In genomic region chr5:106679659-106680058, GRCm38 (mm10) we compare ENCODE assay signal across 19 mouse cellular contexts. TPM values are rescaled to one million over a fixed set of nuclear protein-coding genes. Genes with fewer than 3 reads are reported as not detected.
DNase-seq lines count a peak whose midpoint lies in the region; ATAC-seq and TF ChIP-seq lines count a peak whose summit lies in the region.
"Had no signal": no experiment of that assay in that cellular context is flagged by ENCODE, and none has a peak within 500 bp of the region (broad histone marks: within the 10 kb centered on the region; RNA-seq: fewer than 3 reads in every experiment).

No protein-coding gene starts in this region.

- H3K27me3 ChIP-seq in MEL (ENCODE audit: control insufficient read depth in 1 of 2, insufficient read depth in 2 of 2, low read length in 2 of 2): no peaks in the 10 kb centered on the region
- H3K27me3 ChIP-seq in liver, embryonic 14.5 days (ENCODE audit: control insufficient read depth, insufficient read depth, low read length): no peaks in the 10 kb centered on the region
- no peaks in the 10 kb centered on the region for H3K27me3 ChIP-seq in stomach, postnatal 0 days (ENCODE audit: control insufficient read depth, insufficient read depth, low read length)
- H3K27me3 ChIP-seq: forebrain, embryonic 12.5 days; kidney, embryonic 15.5 days; limb, embryonic 12.5 days; midbrain, embryonic 15.5 days; neural tube, embryonic 15.5 days had no signal

- no peak overlapping the region for H3K4me3 ChIP-seq in MEL (ENCODE audit: control insufficient read depth in 1 of 2, insufficient read depth in 1 of 2, low read depth in 2 of 2, low read length in 2 of 2)
- H3K4me3 ChIP-seq in liver, embryonic 14.5 days (ENCODE audit: insufficient read depth in 1 of 2, low read depth in 2 of 2, low read length in 2 of 2): no peak overlapping the region
- no peak overlapping the region for H3K4me3 ChIP-seq in stomach, postnatal 0 days (ENCODE audit: low read depth, low read length)
- H3K4me3 ChIP-seq: forebrain, embryonic 12.5 days; kidney, embryonic 15.5 days; limb, embryonic 12.5 days; midbrain, embryonic 15.5 days; neural tube, embryonic 15.5 days had no signal

- no peak for TF ChIP-seq RAD21 in MEL (IDR thresholded peaks at IDR 0.05; ENCODE audit: low read depth, low read length)

- no peak overlapping the region for H3K27ac ChIP-seq in MEL (ENCODE audit: control insufficient read depth, low read depth, low read length)
- no peak overlapping the region for H3K27ac ChIP-seq in liver, embryonic 14.5 days
- H3K27ac ChIP-seq in stomach, postnatal 0 days (replicated peaks): no peak overlapping the region
- H3K27ac ChIP-seq: forebrain, embryonic 12.5 days; kidney, embryonic 15.5 days; limb, embryonic 12.5 days; midbrain, embryonic 15.5 days; neural tube, embryonic 15.5 days had no signal

- peaks cover 4% of the 10 kb centered on the region in 2 experiments for H3K4me1 ChIP-seq in MEL (ENCODE audit: control insufficient read depth in 1 of 2, insufficient read depth in 2 of 2, low read length in 2 of 2)
- peaks cover 7 to 13% of the 10 kb centered on the region in 2 experiments for H3K4me1 ChIP-seq in liver, embryonic 14.5 days (replicated peaks; ENCODE audit: control insufficient read depth in 2 of 2, insufficient read depth in 2 of 2, low read length in 1 of 2)
- no peaks in the 10 kb centered on the region for H3K4me1 ChIP-seq in stomach, postnatal 0 days (replicated peaks; ENCODE audit: control insufficient read depth, insufficient read depth)
- H3K4me1 ChIP-seq: forebrain, embryonic 12.5 days; kidney, embryonic 15.5 days; midbrain, embryonic 15.5 days; neural tube, embryonic 15.5 days had no signal

- TF ChIP-seq POLR2A in MEL (IDR thresholded peaks at IDR 0.05; ENCODE audit: control insufficient read depth in 1 of 2, insufficient read depth in 1 of 2, low read depth in 1 of 2, low read length in 2 of 2, poor library complexity in 1 of 2): no peak

- no peak for TF ChIP-seq CTCF in MEL (IDR thresholded peaks at IDR 0.05 in 2 of 3, conservative IDR thresholded peaks at IDR 0.05 in 1 of 3; ENCODE audit: control insufficient read depth in 1 of 3, insufficient read depth in 1 of 3, low read depth in 2 of 3, low read length in 3 of 3, poor library complexity in 1 of 3, severe bottlenecking in 1 of 3)
- TF ChIP-seq CTCF in liver, embryonic 14.5 days (IDR thresholded peaks at IDR 0.05; ENCODE audit: low read depth): no peak
- no peak for TF ChIP-seq CTCF in stomach, postnatal 0 days (IDR thresholded peaks at IDR 0.05; ENCODE audit: low read depth)

- no peak overlapping the region for H3K9ac ChIP-seq in MEL (ENCODE audit: control insufficient read depth, low read depth, low read length, poor library complexity, severe bottlenecking)
- H3K9ac ChIP-seq in liver, embryonic 14.5 days (replicated peaks): no peak overlapping the region; the same call in 1 of the 2 replicates
- H3K9ac ChIP-seq in stomach, postnatal 0 days (ENCODE audit: low read length): no peak overlapping the region
- H3K9ac ChIP-seq: forebrain, embryonic 12.5 days; kidney, embryonic 15.5 days; limb, embryonic 12.5 days; midbrain, embryonic 15.5 days; neural tube, embryonic 15.5 days had no signal

- H3K79me2 ChIP-seq in MEL (ENCODE audit: control insufficient read depth, insufficient read depth, low read length, poor library complexity): peaks cover 23% of the 10 kb centered on the region

- peaks cover 2 to 12% of the 10 kb centered on the region in 2 experiments; a peak in 3 of 4 replicates for H3K36me3 ChIP-seq in MEL (ENCODE audit: control insufficient read depth in 1 of 2, insufficient read depth in 2 of 2, low read length in 2 of 2)
- H3K36me3 ChIP-seq in liver, embryonic 14.5 days (replicated peaks; ENCODE audit: control insufficient read depth, insufficient read depth, low read depth): no peaks in the 10 kb centered on the region
- H3K36me3 ChIP-seq in stomach, postnatal 0 days (ENCODE audit: control insufficient read depth, insufficient read depth, low read length): no peaks in the 10 kb centered on the region
- H3K36me3 ChIP-seq: midbrain, embryonic 15.5 days; neural tube, embryonic 15.5 days had no signal

- peak; percentile 10 for DNase-seq in 3T3-L1 (ENCODE audit: low read depth, low spot score)
- DNase-seq in MEL (ENCODE audit: low read depth, low spot score): peak; percentile 29
- DNase-seq in liver, embryonic 14.5 days (ENCODE audit: low read depth in 3 of 3, low spot score in 3 of 3): no peak
- no peak for DNase-seq in urinary bladder, postnatal 4 days (ENCODE audit: low spot score in 2 of 2)
- no peak for DNase-seq in stomach, postnatal 0 days (ENCODE audit: low spot score)
- no peak for DNase-seq in neural tube, embryonic 10.5 days (ENCODE audit: extremely low spot score, low spot score)
- DNase-seq: adrenal gland, postnatal 14 days; cerebellum, adult 9-10 months; kidney, adult 11 months; kidney, postnatal 4 days; lung, adult 18-20 months; lung, postnatal 14 days had no signal

- H3K9me3 ChIP-seq in MEL (replicated peaks; ENCODE audit: insufficient read depth, low read length): no peaks in the 10 kb centered on the region
- no peaks in the 10 kb centered on the region for H3K9me3 ChIP-seq in liver, embryonic 14.5 days (ENCODE audit: control insufficient read depth, low read length)
- no peaks in the 10 kb centered on the region for H3K9me3 ChIP-seq in stomach, postnatal 0 days (ENCODE audit: control insufficient read depth, low read length)
- H3K9me3 ChIP-seq: forebrain, embryonic 12.5 days; kidney, embryonic 15.5 days; limb, embryonic 12.5 days; midbrain, embryonic 15.5 days; neural tube, embryonic 15.5 days had no signal

- TF ChIP-seq EP300 in MEL (IDR thresholded peaks at IDR 0.05; ENCODE audit: low read depth in 1 of 2, low read length in 2 of 2): no peak
- no peak for TF ChIP-seq EP300 in liver, embryonic 14.5 days (IDR thresholded peaks at IDR 0.05; ENCODE audit: low read depth)
- no peak for TF ChIP-seq EP300 in stomach, postnatal 0 days (optimal IDR thresholded peaks at IDR 0.05)

- H3K4me2 ChIP-seq in liver, embryonic 14.5 days (ENCODE audit: low read depth): no peak overlapping the region
- H3K4me2 ChIP-seq in stomach, postnatal 0 days (replicated peaks; ENCODE audit: low read depth): no peak overlapping the region
- H3K4me2 ChIP-seq: forebrain, embryonic 12.5 days; heart, embryonic 11.5 days; kidney, embryonic 15.5 days; limb, embryonic 12.5 days; midbrain, embryonic 15.5 days; neural tube, embryonic 15.5 days had no signal

- ATAC-seq in liver, embryonic 14.5 days (ENCODE audit: insufficient read depth): peak; percentile 33; the same call in 1 of the 2 replicates
- ATAC-seq in megakaryocyte progenitor cell, adult 5-6 weeks (replicated peaks; ENCODE audit: poor library complexity): peak; percentile 70
- ATAC-seq in stomach, postnatal 0 days (ENCODE audit: low FRiP score, low TSS enrichment): no peak
- ATAC-seq: midbrain, embryonic 15.5 days had no signal

- 32% methylated on average over 1 of the region's 1 CpGs for WGBS in liver, embryonic 14.5 days (ENCODE audit: insufficient replicate concordance)
- 88% methylated on average over 1 of the region's 1 CpGs for WGBS in stomach, postnatal 0 days

TF ChIP-seq in MEL, 35 proteins besides CTCF, POLR2A, EP300 and RAD21:
- TF ChIP-seq USF1 (IDR thresholded peaks at IDR 0.05; ENCODE audit: low read depth, low read length): no peak
- TF ChIP-seq MYC (IDR thresholded peaks at IDR 0.05; ENCODE audit: low read depth, low read length): no peak
- TF ChIP-seq KAT2A (conservative IDR thresholded peaks at IDR 0.05; ENCODE audit: low read depth, low read length): no peak
TF ChIP-seq in MEL: peak in this region for 0.

RNA-seq across cellular contexts. Expression of gene Zfp644, which starts 17.4 kb away (rescaled TPM):
- total RNA-seq in MEL (2012; rRNA removed): 32.5 and 34.4 TPM in 2 replicates
- polyA plus RNA-seq in MEL (2012; ENCODE audit: insufficient read depth in 1 of 2, insufficient read length in 2 of 2, low read depth in 1 of 2, low replicate concordance in 2 of 2, missing spikeins in 1 of 2): 10 to 100 TPM; 23.4 to 72.3 TPM
- polyA plus RNA-seq in liver, embryonic 14.5 days (2012; rRNA removed): 6.9 and 11.0 TPM in 2 replicates
- polyA plus RNA-seq in liver, embryonic 14.5 days (2014; fragmentation: Nextera tagmentation; extraction: Ambion mirVana): 19.4 and 21.8 TPM in 2 replicates
- total RNA-seq in megakaryocyte progenitor cell, adult 5-6 weeks (2015): 73.1 and 92.7 TPM in 2 replicates
- total RNA-seq in megakaryocyte progenitor cell, adult 5-6 weeks (2017): 67.8 and 79.0 TPM in 2 replicates
- polyA plus RNA-seq in stomach, postnatal 0 days (2015; fragmentation: Nextera tagmentation; extraction: Ambion mirVana): 34.1 and 37.6 TPM in 2 replicates

Comparison
In these comparisons a context has a peak if more than half of its experiments do, and no peak if none do; other contexts are left out.
1. DNase-seq: peak in 3T3-L1 (single experiment) and MEL (single experiment); none in liver, embryonic 14.5 days (0 of 3), urinary bladder, postnatal 4 days (0 of 2), stomach, postnatal 0 days (single experiment) and neural tube, embryonic 10.5 days (single experiment).